Mouse (Mus musculus) E14TG2a.4 (cell line): ENCODE data around the gene Acoxl.

Experiments used
- H3K27me3 ChIP-seq: 2 replicates; pipeline ENCODE4 v1.6.1; 2014; ENCODE audit warnings: low read length, control low read depth; ENCODE audit not compliant: insufficient read depth
- H3K36me3 ChIP-seq: 2 replicates; pipeline ENCODE4 v1.6.1; 2014; ENCODE audit warnings: low read length, control low read depth; ENCODE audit not compliant: insufficient read depth
- H3K4me1 ChIP-seq: replicated peaks from 2 replicates; pipeline ENCODE4 v1.6.1; 2014; ENCODE audit warnings: low read depth, low read length, control low read depth
- H3K4me3 ChIP-seq: replicated peaks from 2 replicates; pipeline ENCODE4 v1.5.1; 2014; ENCODE audit warnings: mild to moderate bottlenecking, low read length
- H3K9me3 ChIP-seq: 2 replicates; pipeline ENCODE4 v1.6.1; 2014; ENCODE audit warnings: low read length, control low read depth
- CTCF ChIP-seq: conservative IDR thresholded peaks from 2 replicates; pipeline ENCODE4 v1.5.1; 2014; ENCODE audit warnings: low read length
- NANOG ChIP-seq: IDR thresholded peaks from 2 replicates; pipeline ENCODE4 v1.6.1; 2014; ENCODE audit warnings: borderline replicate concordance, low read length, mixed read lengths
- POU5F1 ChIP-seq: IDR thresholded peaks from 2 replicates; pipeline ENCODE4 v1.6.1; 2014; ENCODE audit warnings: low read length, borderline replicate concordance

The Acoxl gene

DNA sequence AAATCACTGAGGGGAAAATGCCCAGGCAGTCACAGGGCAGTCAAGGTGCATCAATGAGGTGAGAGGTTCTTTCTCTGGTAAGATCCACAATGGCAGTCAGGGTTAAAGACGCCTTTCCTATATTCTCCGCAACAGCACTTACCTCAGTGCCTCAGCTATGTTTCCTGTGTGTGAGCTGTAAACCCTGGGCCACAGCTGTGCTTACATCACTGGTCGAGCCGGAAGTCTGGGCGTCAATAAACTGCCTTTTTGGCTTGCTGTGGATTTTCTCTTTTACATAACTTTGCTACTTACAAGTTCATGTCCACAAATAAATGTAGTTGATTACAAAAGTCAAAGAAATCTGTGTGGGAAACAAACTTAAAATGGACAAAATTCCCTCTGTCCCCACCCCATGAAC, 42.4 kb downstream of the Acoxl start:
- no peak overlapping the region for H3K4me3 ChIP-seq
- H3K4me1 ChIP-seq: no peaks in the 10 kb centered on the region
- TF ChIP-seq CTCF (no peak), NANOG (no peak), POU5F1 (no peak)
- no peaks in the 10 kb centered on the region for H3K9me3 ChIP-seq
- no peaks in the 10 kb centered on the region for H3K36me3 ChIP-seq
- H3K27me3 ChIP-seq: no peaks in the 10 kb centered on the region

DNA sequence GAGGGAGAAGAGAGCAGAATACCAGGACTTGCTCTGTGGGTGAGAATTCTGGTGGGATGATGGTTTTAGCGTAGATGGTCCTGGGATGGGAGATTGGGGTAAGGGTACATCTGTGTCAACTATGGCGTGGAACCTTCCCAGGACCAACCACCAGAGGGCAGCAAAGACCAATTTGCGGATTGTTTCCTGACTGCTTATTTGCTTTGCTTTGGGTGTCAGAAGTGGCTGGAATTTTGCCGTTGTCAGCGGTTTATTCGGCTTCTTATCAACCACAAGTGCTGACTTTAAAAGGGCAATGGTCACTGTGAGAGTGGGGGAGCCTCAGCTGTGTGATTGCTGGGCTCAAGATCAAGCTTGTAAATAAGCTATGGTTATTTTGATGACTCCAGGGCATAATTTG, 50.8 kb downstream of the Acoxl start:
- H3K4me3 ChIP-seq: no peak overlapping the region
- no peaks in the 10 kb centered on the region for H3K4me1 ChIP-seq
- H3K9me3 ChIP-seq: no peaks in the 10 kb centered on the region
- peak; percentile 86 for TF ChIP-seq CTCF
- TF ChIP-seq POU5F1: no peak
- H3K36me3 ChIP-seq: no peaks in the 10 kb centered on the region
- 0 out of 2 replicates have a peak, but pooled peaks cover 2% of the 10 kb centered on the region for H3K27me3 ChIP-seq

DNA sequence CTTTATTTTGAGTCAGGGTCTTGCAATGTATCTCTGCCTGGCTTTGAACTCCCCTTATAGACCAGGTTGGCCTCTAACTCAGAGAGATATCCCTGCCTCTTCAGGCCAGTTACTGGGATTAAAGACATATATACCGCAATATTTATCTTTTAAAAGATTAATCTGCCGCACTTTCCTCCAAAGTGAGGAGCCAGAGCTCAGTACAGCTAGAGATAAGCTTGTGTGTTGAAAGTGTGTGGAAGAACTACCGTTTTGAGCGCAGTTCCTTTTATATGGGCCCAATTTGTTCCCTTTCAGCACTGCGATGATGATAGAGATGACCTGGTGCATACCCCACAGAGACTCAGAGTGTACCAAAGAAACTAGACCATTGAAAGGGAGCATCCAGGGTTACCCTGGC, 51.3 kb downstream of the Acoxl start:
- TF ChIP-seq POU5F1 (no peak), CTCF (no peak), NANOG (no peak)
- H3K36me3 ChIP-seq: no peaks in the 10 kb centered on the region
- H3K4me3 ChIP-seq: no peak overlapping the region
- no peaks in the 10 kb centered on the region for H3K9me3 ChIP-seq
- H3K27me3 ChIP-seq: 0 out of 2 replicates have a peak, but pooled peaks cover 2% of the 10 kb centered on the region
- no peaks in the 10 kb centered on the region for H3K4me1 ChIP-seq

DNA sequence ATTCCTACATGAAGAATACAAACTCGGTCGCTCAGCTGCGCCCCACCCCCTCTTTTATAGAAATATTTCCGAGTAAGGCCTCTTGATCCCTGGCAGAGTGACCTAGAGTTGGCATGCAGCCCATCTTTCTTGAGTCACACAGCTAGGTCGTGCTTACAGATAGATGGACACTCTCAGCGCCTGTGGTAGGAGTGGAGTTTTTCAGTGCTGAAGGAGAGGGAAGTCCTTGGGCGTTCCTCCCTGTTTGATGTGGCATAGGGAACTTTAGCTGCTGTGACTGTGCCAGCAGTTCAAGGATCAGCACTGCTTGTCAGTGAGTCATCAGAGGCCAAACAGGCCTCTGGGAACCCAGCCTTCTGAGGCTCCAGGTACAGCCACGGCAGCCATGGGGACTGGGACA, 51.9 kb downstream of the Acoxl start:
- Histone ChIP-seq H3K27me3 (0 out of 2 replicates have a peak, but pooled peaks cover 2% of the 10 kb centered on the region), H3K9me3 (no peaks in the 10 kb centered on the region), H3K36me3 (no peaks in the 10 kb centered on the region), H3K4me1 (no peaks in the 10 kb centered on the region), H3K4me3 (no peak overlapping the region)
- TF ChIP-seq POU5F1 (no peak), CTCF (no peak), NANOG (no peak)

DNA sequence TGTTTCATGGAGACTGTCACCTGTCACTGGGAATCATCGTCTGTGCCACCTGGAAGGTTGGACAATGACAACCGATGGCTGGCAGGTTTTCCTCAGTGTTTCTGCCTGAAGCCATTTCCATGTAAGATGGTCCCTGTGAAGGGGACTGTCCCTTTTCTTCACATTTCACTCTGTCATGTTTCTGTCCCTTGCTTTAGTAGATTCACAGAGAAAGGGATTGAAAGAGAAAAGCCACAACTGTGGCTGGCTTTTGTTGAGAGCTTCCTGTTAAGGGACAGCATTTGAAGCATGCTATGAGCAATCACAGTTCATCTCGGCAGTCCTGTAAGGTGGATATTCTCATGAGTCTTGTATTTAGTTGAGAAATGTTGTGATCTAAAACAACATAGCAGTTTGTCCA, 52.4 kb downstream of the Acoxl start:
- TF ChIP-seq CTCF (no peak), POU5F1 (no peak), NANOG (no peak)
- Histone ChIP-seq H3K4me3 (no peak overlapping the region), H3K36me3 (no peaks in the 10 kb centered on the region), H3K9me3 (no peaks in the 10 kb centered on the region), H3K27me3 (0 out of 2 replicates have a peak, but pooled peaks cover 2% of the 10 kb centered on the region), H3K4me1 (no peaks in the 10 kb centered on the region)

DNA sequence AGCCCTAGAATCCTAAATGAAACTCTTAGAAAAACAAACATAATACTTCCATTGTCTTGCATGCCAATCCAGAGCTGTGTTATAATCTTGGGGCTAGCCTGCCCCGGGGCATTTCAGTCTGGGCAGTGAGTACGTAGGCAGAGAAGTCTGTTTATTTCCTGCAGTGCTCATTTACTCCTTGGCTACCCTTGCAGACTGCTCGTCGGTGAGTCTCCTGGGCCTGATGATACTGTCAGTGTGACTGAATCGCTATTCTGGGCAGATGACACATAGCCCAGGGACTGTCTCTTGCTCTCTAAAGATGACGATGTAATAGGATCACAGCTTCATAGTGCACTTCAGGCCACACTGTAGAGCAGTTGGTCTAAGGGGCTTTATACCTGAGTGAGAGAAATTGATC, 56.2 kb downstream of the Acoxl start:
- TF ChIP-seq NANOG (no peak), POU5F1 (no peak), CTCF (no peak)
- Histone ChIP-seq H3K27me3 (no peaks in the 10 kb centered on the region), H3K9me3 (no peaks in the 10 kb centered on the region; the same call in 1 of the 2 replicates), H3K4me1 (no peaks in the 10 kb centered on the region), H3K36me3 (no peaks in the 10 kb centered on the region), H3K4me3 (no peak overlapping the region)

DNA sequence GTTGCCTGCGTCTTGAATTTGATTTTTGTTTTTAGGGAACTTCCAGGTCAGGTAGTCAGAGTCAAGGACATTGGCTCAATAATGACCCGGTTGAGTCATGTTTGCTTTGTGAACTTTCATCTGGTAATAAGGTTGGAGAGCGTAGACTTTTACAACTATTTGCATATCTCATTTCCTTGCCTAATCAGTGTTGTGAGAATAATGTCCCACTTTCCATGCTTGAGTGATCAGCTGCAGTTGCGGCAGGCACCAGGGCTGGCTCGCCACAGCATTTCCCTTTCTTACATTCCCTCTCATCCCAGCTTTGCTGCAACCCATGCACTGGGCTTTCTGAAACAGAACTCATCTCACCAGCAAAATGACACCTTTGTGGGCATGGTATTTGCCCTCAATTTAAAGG, 59.0 kb downstream of the Acoxl start:
- H3K27me3 ChIP-seq: 0 out of 2 replicates have a peak, but pooled peaks cover 2% of the 10 kb centered on the region
- no peaks in the 10 kb centered on the region for H3K4me1 ChIP-seq
- H3K4me3 ChIP-seq: no peak overlapping the region
- no peaks in the 10 kb centered on the region; the same call in 1 of the 2 replicates for H3K9me3 ChIP-seq
- no peak for TF ChIP-seq POU5F1
- TF ChIP-seq CTCF: no peak
- no peak for TF ChIP-seq NANOG
- no peaks in the 10 kb centered on the region for H3K36me3 ChIP-seq

DNA sequence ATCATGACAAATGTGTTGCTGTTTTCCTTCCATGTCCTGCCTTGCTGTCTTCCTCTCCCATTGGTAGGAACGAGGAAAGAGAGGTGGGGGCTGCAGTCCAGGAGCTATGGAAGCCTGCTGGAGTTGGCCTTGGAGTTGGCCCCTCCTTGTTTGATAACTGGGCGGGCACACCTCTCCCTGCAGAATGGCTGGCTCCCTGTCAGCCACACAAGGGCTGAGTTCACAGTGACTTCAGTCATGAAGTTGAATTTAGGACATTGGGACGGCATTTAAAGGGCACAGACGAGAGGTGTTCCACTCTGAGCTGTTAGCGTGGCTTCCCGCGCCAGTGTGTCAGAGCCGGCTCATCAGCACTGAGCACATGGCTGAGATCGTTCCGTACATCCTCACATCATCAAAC, 66.2 kb downstream of the Acoxl start:
- no peak overlapping the region for H3K4me3 ChIP-seq
- H3K36me3 ChIP-seq: no peaks in the 10 kb centered on the region
- H3K9me3 ChIP-seq: no peaks in the 10 kb centered on the region
- H3K27me3 ChIP-seq: peaks cover 8% of the 10 kb centered on the region; the same call in 1 of the 2 replicates
- TF ChIP-seq POU5F1: no peak
- TF ChIP-seq NANOG: no peak
- no peak for TF ChIP-seq CTCF
- H3K4me1 ChIP-seq: no peaks in the 10 kb centered on the region

DNA sequence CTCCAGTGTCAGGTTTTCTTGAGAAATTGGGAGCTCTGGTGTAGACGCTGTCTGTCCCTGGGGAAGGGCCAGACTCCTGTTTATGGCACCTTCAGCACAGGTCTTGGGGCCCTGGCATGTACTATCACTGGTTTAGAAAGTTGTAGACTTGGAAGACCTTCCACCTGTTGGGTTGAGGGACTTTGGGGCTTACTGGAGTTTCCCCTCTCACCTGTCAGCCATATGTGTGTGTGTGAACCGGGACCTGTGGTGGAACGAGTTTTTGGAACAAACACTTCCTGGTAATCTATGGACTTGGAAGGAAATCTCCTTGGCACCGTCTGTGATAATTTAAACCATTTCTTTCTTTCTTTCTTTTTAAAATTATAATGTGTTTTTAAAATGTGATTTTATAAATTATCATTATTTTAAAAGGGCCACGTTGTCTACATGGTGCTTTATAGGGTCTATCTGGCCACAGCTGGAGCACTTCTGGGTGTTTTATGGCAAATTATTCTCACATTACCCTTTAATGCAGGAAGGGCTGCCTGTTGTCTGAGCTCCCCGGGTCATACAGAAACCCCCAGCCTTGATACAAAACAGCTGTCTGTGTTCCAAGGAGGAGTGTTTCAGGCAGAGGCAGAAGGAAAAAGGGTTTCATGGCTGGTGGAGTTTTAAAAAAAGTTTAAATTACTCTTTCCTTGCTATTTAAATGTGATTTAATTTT, 68.5 kb downstream of the Acoxl start:
- Histone ChIP-seq H3K9me3 (no peaks in the 10 kb centered on the region), H3K4me3 (no peak overlapping the region), H3K36me3 (no peaks in the 10 kb centered on the region), H3K4me1 (no peaks in the 10 kb centered on the region), H3K27me3 (peaks cover 5% of the 10 kb centered on the region; the same call in 1 of the 2 replicates)
- TF ChIP-seq CTCF (no peak), POU5F1 (no peak), NANOG (no peak)
